Mouse (Mus musculus) cerebellum, adult 18-20 months (tissue): Measurements from ENCODE around the gene Gm3755.
"Not testable (repeated sequence)": the region's sequence is repeated elsewhere in the genome, so short reads cannot be mapped to it uniquely, and the experiment has no call there.

ENCODE experiments used
- DNase-seq, 2 experiments: peaks; one replicate each; pipeline ENCODE4 v3.0.0; 2021

The Gm3755 gene

DNA sequence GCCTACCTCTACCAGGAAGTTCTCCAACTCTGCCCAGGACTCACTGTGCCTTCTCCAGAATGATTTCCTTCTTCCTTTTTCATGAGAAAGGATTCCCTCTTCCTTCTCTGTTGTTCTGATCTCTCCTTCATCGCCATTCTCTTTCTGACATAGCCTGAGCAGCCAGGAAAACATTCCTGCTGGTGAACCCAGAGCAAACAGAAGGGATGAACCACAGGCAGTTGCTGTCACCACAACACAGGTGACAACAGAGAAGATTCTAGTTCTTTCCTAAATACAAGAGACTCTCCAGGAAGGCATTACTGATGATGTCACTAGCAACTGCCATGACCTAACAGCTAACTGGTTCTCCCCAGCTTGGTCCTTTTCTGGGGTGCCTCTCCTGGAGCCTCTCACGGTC is at the start of gene Gm3755:
Gene Gm3755 (minus strand): TSS at position 101 of the 400 bp plus-strand sequence.
- DNase-seq, result not testable (repeated sequence)

DNA sequence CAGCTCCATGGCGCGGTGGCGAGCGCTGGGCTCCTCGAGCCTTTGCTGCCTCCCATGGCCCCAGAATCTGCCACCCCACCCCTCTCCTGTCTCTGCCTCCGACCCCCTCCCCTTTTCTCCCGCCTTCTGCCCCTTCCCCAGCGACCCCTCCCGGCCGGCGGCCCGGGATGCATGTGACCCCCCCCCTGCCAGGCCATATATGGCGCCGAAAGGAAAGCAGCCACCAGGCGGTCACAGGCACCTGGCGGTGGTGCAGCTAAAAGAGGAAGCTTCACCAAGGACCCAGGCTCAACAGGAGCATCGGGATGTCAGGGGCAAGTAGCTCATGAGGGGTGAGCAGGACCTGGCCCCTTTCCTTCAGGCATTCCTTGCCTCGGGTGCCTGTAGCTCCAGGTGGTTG is 38.0 kb upstream of the Gm3755 start:
- not testable (repeated sequence) for DNase-seq

GRCm38 (mm10) chr14:7483662-7484061 is 32.9 kb upstream of the Gm3755 start, which contains the start of gene Gm3752:
TSS of gene Gm3752 (minus strand) at chr14:7483762.
- DNase-seq, result not testable (repeated sequence)

DNA sequence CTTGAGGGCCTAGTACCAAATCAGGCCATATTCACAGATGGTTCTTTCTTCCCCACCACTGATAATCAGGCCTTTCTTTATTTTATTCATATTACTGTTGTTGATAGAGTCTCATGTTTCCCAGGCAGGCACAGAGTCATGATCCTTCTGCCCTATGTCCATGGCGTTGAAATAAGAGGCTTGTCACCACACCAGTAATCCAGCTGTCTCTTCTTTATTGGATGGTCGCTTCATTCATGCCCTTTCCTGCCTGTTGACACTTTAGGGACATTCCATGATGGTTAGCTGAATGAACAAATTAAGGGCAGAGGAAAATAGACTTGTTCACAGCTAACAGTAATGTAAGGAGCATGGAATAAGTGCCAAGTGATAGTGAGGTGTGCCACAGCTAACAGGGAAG is 28.2 kb downstream of the Gm3755 start:
- not testable (repeated sequence) for DNase-seq
